Mouse (Mus musculus): ENCODE measurements around the gene Synj1. TPM values are rescaled to one million over a fixed set of nuclear protein-coding genes. Genes with fewer than 3 reads are reported as not detected.
A peak's percentile ranks its signal among the peaks of the same experiment; 100 is the strongest.

Synj1 gene
- polyA plus RNA-seq, 1 experiment from 2014 or later: 10.5 TPM

DNA sequence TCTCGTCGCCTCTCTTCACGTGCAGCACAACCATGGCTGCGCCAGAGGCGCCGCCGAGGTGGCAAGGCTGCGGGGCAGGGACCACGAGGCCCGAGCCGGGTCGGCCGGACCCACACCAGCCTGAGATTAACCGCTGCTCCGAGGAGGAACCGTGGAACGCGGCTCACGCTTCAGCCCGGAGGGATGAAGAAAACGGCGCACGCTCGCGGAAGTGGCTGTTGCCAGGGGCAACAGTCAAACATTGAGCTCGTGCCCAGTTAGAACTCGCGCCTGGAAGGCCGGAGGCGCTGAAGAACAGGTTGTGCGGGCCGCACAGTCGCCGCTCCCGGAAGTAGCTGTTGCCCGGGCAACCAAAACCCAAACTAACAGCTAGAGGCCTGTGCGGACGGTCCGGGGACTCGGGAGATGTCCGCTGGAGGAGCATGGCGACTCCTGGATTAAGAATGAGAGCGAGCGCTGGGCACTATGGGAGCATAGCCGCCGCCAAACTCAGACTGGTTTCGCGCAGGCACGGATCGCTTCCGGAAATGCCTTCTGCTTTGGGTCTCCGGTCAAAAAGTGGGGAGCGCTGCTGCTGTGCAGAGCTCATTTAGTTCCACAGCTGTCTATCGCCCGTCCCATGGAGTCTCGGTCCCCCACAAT is 76.3 kb downstream of the Synj1 start, which contains the start of gene Cfap298:
Gene Cfap298, minus strand, starts transcription at position 428 of the 642 bp plus-strand sequence.
- ATAC-seq (ENCODE audit: insufficient number of reproducible peaks, insufficient read depth, low FRiP score, low TSS enrichment, low read depth): peak; percentile 92

DNA sequence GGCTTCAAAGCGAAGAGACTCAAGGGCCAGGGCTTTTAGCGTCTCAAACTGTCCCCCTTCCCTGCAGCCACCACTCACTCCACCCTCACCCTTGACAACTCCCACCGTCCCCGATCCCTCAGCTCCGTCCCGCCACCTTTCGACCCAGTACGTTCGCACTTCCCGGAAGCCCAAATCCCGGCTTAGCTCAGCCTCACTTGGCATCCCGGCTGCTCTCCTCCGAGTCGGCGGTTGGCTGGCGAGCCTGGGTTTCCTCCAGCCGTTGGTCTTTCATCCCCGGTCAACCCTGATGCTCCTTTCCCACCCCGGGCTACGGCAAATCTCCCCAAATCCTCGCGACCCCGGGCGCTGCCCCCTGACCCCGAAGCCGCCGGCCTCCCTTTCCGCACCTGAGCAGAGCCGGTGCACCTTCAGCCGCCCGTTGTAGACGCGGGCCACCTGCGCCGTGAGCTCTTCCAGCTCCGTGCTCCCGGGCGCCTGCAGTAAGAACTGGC is 76.9 kb downstream of the Synj1 start:
- peak overlapping the region; percentile 78 for H3K9ac ChIP-seq
- H3K4me2 ChIP-seq: peak overlapping the region; percentile 86
- H3K27me3 ChIP-seq: no peaks in the 10 kb centered on the region
- no peaks in the 10 kb centered on the region for H3K9me3 ChIP-seq
- H3K27ac ChIP-seq: peak overlapping the region; percentile 82
- peak; percentile 64 for ATAC-seq (ENCODE audit: insufficient number of reproducible peaks, insufficient read depth, low FRiP score, low TSS enrichment, low read depth)
- peaks cover 14% of the 10 kb centered on the region for H3K36me3 ChIP-seq
- peaks cover 10% of the 10 kb centered on the region; the same call in 1 of the 2 replicates for H3K4me1 ChIP-seq
- H3K4me3 ChIP-seq: peak overlapping the region; percentile 75
- WGBS: under 1% methylated on average over 38 of the region's 38 CpGs

More for the DNA sequence above, 76.3 kb downstream of the Synj1 start, which contains the start of gene Cfap298:
- under 1% methylated on average over 56 of the region's 56 CpGs for WGBS
- H3K4me3 ChIP-seq: peak within 1 kb of the TSS; percentile 75
- H3K9ac ChIP-seq: peak within 1 kb of the TSS; percentile 78
- no peaks in the 10 kb centered on the region for H3K9me3 ChIP-seq
- H3K4me2 ChIP-seq: peak within 1 kb of the TSS; percentile 86
- H3K36me3 ChIP-seq: peaks cover 14% of the 10 kb centered on the region
- peak within 1 kb of the TSS; percentile 82 for H3K27ac ChIP-seq
- H3K4me1 ChIP-seq: peaks cover 10% of the 10 kb centered on the region; the same call in 1 of the 2 replicates
- no peaks in the 10 kb centered on the region for H3K27me3 ChIP-seq

DNA sequence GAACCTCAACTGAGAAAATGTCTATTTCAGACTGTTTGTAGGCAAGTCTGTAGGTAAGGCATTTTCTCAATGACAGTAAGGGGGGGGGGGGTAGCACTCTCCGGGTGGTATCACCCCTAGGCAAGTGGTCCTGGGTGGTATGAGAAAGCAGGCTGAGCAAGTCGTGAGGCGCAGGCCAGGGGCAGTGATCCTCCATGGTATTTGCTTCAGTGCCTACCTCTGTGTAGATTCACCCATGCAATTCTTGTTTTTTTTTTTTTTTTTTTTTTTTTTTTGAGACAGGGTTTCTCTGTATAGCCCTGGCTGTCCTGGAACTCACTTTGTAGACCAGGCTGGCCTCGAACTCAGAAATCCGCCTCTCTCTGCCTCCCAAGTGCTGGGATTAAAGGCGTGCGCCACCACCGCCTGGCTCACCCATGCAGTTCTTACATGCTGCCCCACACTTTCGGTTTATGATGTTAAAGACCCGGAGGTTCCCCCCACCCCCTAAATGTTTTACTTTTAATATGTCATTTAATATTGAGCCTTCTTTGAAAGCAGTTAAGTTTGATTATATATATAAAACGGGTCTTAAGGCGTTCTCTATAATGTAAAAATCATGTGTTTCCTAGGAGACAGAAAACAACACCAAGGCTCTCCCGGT is 77.5 kb downstream of the Synj1 start:
- WGBS: 29% methylated on average over 13 of the region's 13 CpGs
- H3K9me3 ChIP-seq: no peaks in the 10 kb centered on the region
- no peak for ATAC-seq (ENCODE audit: insufficient number of reproducible peaks, insufficient read depth, low FRiP score, low TSS enrichment, low read depth)
- peak overlapping the region; percentile 75 for H3K4me3 ChIP-seq
- peak overlapping the region; percentile 86 for H3K4me2 ChIP-seq
- peaks cover 10% of the 10 kb centered on the region; the same call in 1 of the 2 replicates for H3K4me1 ChIP-seq
- no peaks in the 10 kb centered on the region for H3K27me3 ChIP-seq
- H3K9ac ChIP-seq: peak overlapping the region; percentile 78
- peaks cover 14% of the 10 kb centered on the region for H3K36me3 ChIP-seq
- peak overlapping the region; percentile 82; the same call in 1 of the 2 replicates for H3K27ac ChIP-seq

DNA sequence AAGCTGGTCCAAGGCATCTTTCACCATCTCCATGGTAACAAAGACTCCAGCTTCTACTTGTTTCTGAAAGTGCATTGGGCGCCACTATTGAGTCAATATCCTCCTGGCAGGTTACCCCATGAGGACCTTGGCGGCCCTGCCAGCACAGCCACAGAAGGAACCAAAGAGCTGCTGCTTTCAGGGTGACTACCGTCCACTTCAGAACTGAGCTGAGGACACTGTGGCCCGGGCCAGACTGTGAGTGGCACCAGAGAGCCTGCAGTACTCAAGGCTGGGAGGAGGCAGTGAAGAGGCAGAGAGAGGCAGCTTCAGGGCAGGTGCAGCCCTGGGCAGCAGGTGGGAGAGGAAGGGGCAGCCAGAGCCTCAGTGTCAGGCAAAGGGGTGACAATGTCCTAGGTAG is 83.7 kb downstream of the Synj1 start:
- H3K9ac ChIP-seq: no peak overlapping the region
- H3K27ac ChIP-seq: no peak overlapping the region
- no peaks in the 10 kb centered on the region for H3K27me3 ChIP-seq
- whole genome bisulfite sequencing: 78% methylated on average over 4 of the region's 4 CpGs
- no peaks in the 10 kb centered on the region for H3K4me1 ChIP-seq
- no peak overlapping the region for H3K4me2 ChIP-seq
- no peaks in the 10 kb centered on the region for H3K9me3 ChIP-seq
- peaks cover 34% of the 10 kb centered on the region for H3K36me3 ChIP-seq
- ATAC-seq (ENCODE audit: insufficient number of reproducible peaks, insufficient read depth, low FRiP score, low TSS enrichment, low read depth): no peak
- H3K4me3 ChIP-seq: no peak overlapping the region

DNA sequence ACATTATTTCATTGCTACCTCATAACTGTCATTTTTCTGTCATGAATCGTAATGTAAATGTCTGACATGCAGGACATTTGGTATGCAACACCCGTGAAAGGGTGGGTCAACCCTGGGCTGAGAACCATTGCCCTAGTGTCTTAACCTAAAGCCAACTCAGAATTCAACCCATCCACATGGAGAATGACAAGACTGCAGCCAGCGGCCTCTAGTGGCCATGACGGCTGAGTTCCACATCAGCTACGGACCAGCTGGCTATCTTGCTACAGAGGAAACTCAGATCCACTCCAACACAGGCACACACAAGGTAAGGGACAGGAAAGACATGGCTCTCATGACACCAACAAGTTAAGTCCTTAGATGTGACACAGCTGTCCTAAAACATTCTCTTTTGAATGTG is 85.6 kb downstream of the Synj1 start:
- H3K4me2 ChIP-seq: no peak overlapping the region
- no peak overlapping the region for H3K27ac ChIP-seq
- WGBS: 26% methylated on average over 5 of the region's 5 CpGs
- no peaks in the 10 kb centered on the region for H3K27me3 ChIP-seq
- H3K4me1 ChIP-seq: no peaks in the 10 kb centered on the region
- no peaks in the 10 kb centered on the region for H3K9me3 ChIP-seq
- no peak for ATAC-seq (ENCODE audit: insufficient number of reproducible peaks, insufficient read depth, low FRiP score, low TSS enrichment, low read depth)
- peaks cover 32% of the 10 kb centered on the region for H3K36me3 ChIP-seq
- no peak overlapping the region for H3K9ac ChIP-seq
- no peak overlapping the region for H3K4me3 ChIP-seq

DNA sequence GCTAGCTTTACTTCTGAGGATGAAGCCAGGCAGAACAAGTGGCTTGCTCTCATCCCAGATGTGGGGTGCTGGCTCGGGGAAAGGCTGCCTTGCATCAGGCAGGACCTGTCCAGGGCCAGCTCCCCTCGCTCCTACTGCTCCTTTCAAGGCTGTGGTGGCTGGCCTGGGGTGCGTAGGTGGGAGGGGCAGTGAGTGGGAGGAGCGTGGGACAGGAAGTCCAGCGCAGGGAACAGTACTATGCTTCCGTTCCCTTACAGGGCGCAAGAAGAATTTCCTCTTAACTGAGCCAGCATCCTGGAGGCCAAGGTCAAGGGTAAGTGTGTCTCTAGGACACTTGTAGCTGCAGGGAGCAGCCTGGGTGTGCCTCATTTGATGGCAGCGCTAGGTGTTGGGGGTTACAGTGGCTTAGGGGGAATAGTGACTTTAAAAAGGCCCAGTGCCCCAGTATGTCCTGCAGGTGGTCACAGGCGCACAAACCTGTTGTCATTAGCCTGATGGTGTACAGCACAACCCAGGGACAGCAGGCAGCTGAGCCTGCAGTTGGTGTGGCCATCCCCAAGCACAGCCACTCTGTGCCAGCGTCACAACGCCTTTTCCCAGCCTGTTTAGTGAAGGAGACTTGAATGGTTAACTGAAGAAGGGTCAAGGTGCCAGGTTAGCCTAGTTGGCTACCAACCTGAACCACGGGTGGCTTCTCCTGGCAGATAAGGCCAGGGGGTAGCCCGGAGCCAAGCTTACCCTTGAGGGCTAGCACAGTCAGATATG is 86.3 kb downstream of the Synj1 start:
- ATAC-seq (ENCODE audit: insufficient number of reproducible peaks, insufficient read depth, low FRiP score, low TSS enrichment, low read depth): no peak
- Histone ChIP-seq H3K9ac (no peak overlapping the region), H3K27ac (no peak overlapping the region), H3K36me3 (peaks cover 28% of the 10 kb centered on the region), H3K4me3 (no peak overlapping the region), H3K27me3 (no peaks in the 10 kb centered on the region), H3K4me1 (no peaks in the 10 kb centered on the region), H3K4me2 (no peak overlapping the region), H3K9me3 (no peaks in the 10 kb centered on the region)
- WGBS: 89% methylated on average over 13 of the region's 13 CpGs

DNA sequence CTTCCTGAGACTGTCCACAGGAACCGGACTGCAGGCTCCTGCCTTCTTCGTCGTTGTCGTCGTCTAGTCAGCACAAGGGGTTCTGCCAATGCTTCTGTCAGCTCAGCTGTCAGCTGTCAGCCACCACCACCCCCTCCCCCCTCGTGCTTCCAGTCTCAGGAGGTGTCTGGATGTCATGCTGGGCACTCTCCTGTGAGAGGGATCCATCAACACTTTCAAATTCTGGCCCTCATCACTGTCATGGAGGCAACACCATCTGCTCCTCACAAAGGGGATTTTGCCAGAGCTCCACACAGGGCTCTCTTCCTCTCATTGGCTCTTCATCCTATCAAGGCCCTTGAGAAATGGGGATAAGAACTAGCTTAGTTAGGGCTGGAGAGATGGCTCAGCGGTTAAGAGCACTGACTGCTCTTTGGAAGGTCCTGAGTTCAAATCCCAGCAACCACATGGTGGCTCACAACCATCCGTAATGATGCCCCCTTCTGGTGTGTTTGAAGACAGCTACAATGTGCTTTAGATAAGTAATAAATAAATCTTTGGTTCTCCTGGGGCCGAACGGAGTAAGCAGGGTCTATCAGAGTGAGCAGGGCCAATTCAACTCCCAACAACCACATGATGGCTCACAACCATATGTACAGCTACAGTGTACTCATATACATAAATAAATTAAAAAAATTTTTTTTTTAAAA is 89.5 kb downstream of the Synj1 start:
- Histone ChIP-seq H3K4me1 (peaks cover 10% of the 10 kb centered on the region; the same call in 1 of the 2 replicates), H3K36me3 (peaks cover 12% of the 10 kb centered on the region), H3K4me3 (no peak overlapping the region), H3K4me2 (no peak overlapping the region), H3K27ac (no peak overlapping the region), H3K9ac (no peak overlapping the region), H3K27me3 (no peaks in the 10 kb centered on the region), H3K9me3 (no peaks in the 10 kb centered on the region)
- WGBS: 61% methylated on average over 10 of the region's 10 CpGs
- no peak for ATAC-seq (ENCODE audit: insufficient number of reproducible peaks, insufficient read depth, low FRiP score, low TSS enrichment, low read depth)

DNA sequence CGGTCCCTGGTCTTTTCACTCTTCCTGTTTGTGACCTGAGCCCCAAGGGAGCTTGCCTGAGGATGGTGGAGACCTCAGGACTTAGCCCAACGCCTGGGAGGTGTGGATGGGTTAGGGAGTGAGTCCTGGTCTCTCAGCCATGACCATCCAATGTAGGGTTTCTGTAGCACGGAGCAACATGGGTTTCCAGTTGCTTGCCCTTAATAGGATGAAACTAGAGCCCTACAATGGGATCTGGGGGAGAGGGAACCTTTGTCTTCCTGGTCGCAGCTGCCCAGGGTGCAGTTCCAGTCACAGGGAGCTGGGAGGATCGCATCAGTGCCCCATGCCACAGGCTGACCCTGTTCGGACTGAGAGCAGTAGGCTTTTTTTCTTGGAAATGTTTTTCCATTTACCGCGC is 94.0 kb downstream of the Synj1 start:
- H3K36me3 ChIP-seq: no peaks in the 10 kb centered on the region
- no peaks in the 10 kb centered on the region for H3K27me3 ChIP-seq
- H3K9me3 ChIP-seq: no peaks in the 10 kb centered on the region
- no peak overlapping the region for H3K9ac ChIP-seq
- H3K4me2 ChIP-seq: no peak overlapping the region
- peaks cover 10% of the 10 kb centered on the region; the same call in 1 of the 2 replicates for H3K4me1 ChIP-seq
- ATAC-seq (ENCODE audit: insufficient number of reproducible peaks, insufficient read depth, low FRiP score, low TSS enrichment, low read depth): no peak
- H3K4me3 ChIP-seq: no peak overlapping the region
- 57% methylated on average over 8 of the region's 8 CpGs for WGBS
- H3K27ac ChIP-seq: no peak overlapping the region

DNA sequence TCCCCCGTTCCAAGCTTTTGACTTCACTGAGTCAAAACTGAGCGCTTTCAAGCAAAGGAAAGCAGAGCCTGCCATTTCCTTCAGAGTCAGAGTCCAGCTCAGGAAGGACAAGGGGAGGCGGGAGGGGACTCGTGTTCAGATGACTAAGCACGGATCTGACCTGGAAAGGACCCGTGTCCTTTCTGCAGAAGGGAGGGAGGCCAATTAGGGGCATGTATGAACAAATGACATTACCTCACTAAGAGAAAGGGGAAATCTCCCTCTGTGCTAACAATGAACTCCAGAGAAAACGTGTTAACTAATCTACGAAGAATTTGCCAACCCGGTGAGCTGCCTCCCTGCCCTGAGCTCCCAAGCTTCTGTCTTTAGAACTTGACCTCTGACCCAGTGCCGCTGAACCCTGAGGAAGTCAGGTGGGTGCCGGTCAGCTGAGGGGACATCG is 95.0 kb downstream of the Synj1 start:
- Histone ChIP-seq H3K9ac (no peak overlapping the region), H3K36me3 (no peaks in the 10 kb centered on the region), H3K27me3 (no peaks in the 10 kb centered on the region), H3K4me3 (no peak overlapping the region), H3K4me2 (no peak overlapping the region), H3K27ac (no peak overlapping the region), H3K9me3 (no peaks in the 10 kb centered on the region), H3K4me1 (peaks cover 10% of the 10 kb centered on the region; the same call in 1 of the 2 replicates)
- 41% methylated on average over 12 of the region's 12 CpGs for WGBS
- ATAC-seq (ENCODE audit: insufficient number of reproducible peaks, insufficient read depth, low FRiP score, low TSS enrichment, low read depth): no peak

DNA sequence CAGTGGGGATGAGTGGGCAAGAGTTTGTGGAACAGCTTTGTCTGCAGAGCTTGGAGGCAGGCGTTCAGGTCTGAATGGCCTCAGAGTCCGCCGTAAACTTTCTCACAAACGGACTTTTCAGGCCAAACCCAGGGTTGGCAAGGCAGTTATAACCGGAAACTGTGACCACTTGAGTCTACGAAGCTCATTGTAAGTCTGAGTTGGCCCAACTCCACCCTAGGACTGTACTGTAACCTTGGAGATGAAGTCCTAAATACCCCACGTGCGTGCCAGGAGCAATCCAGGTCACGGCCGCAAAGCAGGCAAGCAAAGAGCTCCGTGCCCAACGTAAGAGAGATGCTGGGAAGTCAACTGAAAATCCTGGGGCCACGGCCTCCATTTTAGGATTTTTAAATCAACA is 99.3 kb downstream of the Synj1 start:
- Histone ChIP-seq H3K4me1 (peaks cover under 1% of the 10 kb centered on the region; the same call in 1 of the 2 replicates), H3K4me3 (no peak overlapping the region), H3K9me3 (no peaks in the 10 kb centered on the region), H3K36me3 (no peaks in the 10 kb centered on the region), H3K9ac (no peak overlapping the region), H3K27ac (no peak overlapping the region), H3K27me3 (no peaks in the 10 kb centered on the region), H3K4me2 (no peak overlapping the region)
- WGBS: 92% methylated on average over 13 of the region's 13 CpGs
- no peak for ATAC-seq (ENCODE audit: insufficient number of reproducible peaks, insufficient read depth, low FRiP score, low TSS enrichment, low read depth)
